Mouse (Mus musculus): ENCODE results near the gene Fads2.

The Fads2 gene

GRCm38 (mm10) chr19:10061624-10062023 lies 39.9 kb downstream of the Fads2 start:
- no peak for DNase-seq (ENCODE audit: low read depth)

- DNase-seq (ENCODE audit: low read depth), result peak; percentile 77
These were observed 40.6 kb downstream of the Fads2 start for GRCm38 (mm10) chr19:10060783-10061590.

DNA sequence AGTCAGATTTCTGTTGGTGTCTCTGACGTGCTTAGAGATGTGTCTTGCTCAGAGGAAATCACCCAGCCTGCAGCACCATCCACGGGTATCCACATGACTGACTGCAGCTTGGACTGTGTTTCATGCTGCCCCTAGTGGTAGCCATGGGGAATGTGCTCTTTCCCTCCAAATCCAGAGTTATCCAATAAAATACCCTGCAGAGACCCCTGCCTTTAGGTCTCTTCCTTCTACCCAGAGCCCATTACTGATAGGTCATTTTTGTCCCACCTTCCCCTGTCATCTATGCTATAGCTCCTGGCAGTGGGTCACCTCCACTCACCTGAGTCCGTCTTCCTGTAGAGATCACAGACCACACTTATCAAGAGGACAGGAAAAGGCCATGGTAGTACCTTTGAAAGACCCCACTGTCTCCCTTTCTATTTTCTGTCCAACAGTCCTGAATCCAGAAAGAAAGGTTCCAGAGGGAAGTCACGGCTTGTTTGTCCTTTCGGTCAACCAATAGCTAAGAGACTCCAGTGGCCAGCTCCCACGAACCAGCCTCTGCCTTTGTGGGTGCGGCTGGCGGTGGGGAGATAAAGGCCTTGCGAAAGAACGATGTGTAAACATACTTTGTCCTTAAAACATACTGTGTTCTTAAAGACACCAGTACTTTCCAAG lies 41.5 kb downstream of the Fads2 start:
- peak; percentile 93 for DNase-seq (ENCODE audit: low read depth)

GRCm38 (mm10) chr19:10058876-10059427 lies 42.6 kb downstream of the Fads2 start:
- DNase-seq (ENCODE audit: low read depth), result no peak

DNA sequence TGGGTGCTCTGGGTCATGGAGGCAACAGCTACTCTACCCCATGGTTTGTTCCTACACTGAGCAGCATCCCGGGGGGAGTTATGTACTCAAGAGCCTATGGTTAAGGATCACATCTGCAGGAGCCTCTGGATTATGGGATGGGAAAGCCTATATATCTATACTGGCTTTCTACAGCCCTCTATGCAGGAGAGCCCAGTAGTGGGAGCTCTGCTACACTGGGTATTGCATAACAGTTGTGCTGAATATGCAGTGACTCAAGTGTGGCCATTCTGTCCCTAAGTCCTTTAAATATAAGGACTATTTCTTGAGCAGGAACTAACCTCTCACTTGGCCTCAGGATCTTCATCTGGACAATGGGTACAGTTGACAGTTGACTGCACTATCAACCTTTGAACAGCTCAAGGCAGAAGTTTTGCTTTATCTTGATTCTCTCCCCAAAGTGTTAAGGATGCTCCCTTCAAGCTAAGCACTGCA lies 43.2 kb downstream of the Fads2 start:
- peak; percentile 54 for DNase-seq (ENCODE audit: low read depth)

- DNase-seq (ENCODE audit: low read depth), result no peak
These were observed 43.8 kb downstream of the Fads2 start for GRCm38 (mm10) chr19:10057486-10058351.

DNA sequence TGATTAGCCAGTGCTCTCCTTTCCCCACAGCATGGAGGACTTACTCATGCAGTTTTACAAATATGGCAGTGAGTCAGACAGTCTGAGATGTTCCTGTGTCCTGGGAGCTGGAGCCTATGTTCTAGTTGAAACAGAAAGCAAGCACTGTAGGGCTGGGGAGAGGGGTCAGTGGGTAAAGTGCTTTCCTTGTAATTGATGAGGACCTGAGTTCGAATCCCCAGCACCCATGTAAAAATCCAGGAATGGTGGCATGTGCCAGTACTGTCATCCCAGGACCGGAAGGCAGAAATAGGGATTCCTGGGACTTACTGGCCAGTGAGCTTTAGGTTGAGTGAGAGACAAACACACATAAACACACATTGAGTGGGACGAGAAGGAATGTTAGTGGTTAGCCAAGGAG lies 44.9 kb downstream of the Fads2 start:
- DNase-seq (ENCODE audit: low read depth), result no peak

- no peak for DNase-seq (ENCODE audit: low read depth)
These were observed 45.5 kb downstream of the Fads2 start for GRCm38 (mm10) chr19:10055783-10056660.

DNA sequence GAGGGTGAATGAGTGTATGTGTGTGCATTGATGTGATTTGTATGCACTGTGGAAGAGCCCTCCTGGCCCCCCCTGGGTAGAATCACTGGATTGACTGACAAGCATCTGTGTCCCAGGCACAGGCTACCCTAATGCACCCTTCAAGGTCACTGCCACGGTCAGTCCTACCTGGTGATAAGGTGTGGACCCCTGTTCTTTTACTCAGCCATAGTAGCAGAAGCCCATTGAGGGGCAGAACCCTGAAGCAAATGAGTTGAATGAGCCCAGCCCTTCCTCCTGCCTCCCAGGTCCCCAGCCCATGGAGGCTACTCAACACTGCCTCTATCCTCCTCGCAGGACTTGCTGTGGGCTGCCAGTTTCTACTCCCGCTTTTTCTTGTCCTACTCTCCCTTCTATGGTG lies 46.3 kb downstream of the Fads2 start:
- no peak for DNase-seq (ENCODE audit: low read depth)

- DNase-seq (ENCODE audit: low read depth), result no peak
These were observed 47.0 kb downstream of the Fads2 start for GRCm38 (mm10) chr19:10054361-10055075.

DNA sequence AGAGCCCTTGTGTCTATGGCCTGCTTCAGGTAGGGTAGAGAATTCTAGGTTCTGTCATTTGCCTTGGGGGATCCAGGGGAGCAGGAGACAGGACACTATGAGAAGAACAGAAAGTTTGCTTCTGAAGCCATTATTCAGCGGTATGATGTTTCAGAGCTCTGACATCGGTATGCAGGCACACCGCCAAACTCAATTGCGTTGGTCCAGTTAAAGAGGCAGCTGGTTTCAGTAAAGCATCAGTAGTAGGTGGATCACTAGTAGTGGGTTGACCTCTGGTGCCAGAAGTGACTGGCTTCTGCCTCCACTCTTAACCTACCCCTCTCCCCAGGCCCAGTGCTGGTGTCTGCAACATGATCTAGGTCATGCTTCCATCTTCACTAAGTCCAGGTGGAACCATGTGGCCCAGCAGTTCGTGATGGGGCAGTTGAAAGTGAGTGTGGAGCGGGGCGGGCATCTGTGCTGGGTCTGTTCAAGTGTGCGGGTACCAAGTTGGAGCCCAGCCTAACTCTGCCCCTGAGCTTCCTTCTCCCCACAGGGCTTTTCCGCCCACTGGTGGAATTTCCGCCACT lies 47.8 kb downstream of the Fads2 start:
- no peak for DNase-seq (ENCODE audit: low read depth)

DNA sequence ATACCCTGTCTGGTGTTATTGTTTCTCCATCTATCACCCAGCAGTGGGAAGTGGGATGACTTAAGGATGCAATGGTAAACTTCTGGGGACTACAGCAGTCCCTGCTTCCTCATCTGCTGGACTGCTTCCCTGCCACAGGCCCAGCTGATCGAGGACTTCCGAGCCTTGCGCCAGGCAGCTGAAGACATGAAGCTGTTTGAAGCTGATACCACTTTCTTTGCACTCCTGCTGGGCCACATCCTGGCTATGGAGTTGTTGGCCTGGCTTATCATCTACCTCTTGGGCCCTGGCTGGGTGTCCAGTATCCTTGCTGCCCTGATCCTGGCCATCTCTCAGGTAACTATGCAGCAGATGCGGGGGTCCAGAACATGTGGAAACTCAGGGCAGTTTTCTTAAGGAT lies 48.8 kb downstream of the Fads2 start:
- no peak for DNase-seq (ENCODE audit: low read depth)

DNA sequence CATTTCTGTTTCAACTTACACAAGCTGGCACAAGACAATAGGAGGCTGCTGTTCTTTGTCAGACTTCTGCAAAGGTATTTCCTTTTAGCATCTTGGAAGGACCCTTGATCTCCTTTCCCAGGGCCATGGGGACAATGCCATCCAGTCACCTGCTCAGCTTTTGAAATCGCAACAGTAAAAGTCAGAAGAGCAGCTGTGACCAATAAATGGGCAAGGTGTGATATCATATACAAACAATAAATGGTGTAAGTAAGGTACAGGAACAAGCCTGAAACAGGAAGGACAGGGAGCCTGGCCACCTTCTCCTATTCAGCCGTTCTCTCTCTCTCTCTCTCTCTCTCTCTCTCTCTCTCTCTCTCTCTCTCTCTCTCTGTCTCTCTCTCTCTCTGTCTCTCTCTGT lies 51.1 kb downstream of the Fads2 start:
- DNase-seq (ENCODE audit: low read depth), result no peak

- DNase-seq (ENCODE audit: low read depth), result no peak
These were observed 52.0 kb downstream of the Fads2 start for GRCm38 (mm10) chr19:10049533-10049932.

DNA sequence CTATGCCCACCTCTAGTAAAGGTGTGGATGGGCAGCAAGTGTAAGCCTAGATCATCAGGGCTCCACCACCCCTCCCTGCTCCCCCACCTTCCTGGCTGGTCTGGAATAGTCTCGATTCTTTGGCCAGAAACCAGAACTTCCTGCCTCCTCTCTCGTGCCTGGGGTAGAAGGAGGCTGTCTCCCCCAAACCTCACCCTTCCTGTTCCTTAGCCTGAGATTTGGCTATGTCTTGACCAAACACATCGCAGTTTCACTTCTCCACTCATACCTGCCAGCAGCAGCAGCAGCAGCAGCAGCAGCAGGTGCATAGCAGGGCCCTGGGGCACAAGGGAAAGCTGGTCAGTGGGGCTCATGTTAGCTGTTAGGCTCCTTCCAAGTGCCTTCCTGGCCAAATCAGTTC lies 54.6 kb downstream of the Fads2 start:
- peak; percentile 56 for DNase-seq (ENCODE audit: low read depth)

DNA sequence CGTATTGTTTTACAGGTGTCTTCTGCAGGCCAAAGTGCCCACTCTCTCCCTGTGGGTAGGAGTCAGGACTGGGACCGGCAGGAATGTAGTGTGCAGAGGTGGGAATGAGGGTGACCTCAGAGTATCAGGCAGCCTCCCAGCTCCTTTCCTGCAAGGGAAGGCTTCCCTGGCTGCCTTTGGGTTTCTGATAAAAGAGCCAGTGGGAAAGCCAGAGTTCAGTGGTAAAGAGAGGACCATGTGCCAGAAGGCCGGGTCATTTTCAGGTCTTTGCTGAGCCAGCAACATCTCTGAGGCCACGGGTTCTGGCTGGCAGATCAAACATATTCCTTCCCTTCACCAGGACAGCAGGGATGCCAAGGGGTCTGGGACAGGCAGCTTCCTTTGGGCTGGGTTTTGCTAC lies 55.2 kb downstream of the Fads2 start:
- no peak for DNase-seq (ENCODE audit: low read depth)

GRCm38 (mm10) chr19:10045707-10046106 lies 55.8 kb downstream of the Fads2 start:
- DNase-seq (ENCODE audit: low read depth), result no peak

GRCm38 (mm10) chr19:10043643-10044042 lies 57.9 kb downstream of the Fads2 start:
- no peak for DNase-seq (ENCODE audit: low read depth)

GRCm38 (mm10) chr19:10042816-10043215 lies 58.7 kb downstream of the Fads2 start:
- DNase-seq (ENCODE audit: low read depth), result no peak

GRCm38 (mm10) chr19:10042232-10042631 lies 59.3 kb downstream of the Fads2 start:
- DNase-seq (ENCODE audit: low read depth), result peak; percentile 72
